Mouse (Mus musculus): ENCODE data around the gene Tle4.

DNA sequence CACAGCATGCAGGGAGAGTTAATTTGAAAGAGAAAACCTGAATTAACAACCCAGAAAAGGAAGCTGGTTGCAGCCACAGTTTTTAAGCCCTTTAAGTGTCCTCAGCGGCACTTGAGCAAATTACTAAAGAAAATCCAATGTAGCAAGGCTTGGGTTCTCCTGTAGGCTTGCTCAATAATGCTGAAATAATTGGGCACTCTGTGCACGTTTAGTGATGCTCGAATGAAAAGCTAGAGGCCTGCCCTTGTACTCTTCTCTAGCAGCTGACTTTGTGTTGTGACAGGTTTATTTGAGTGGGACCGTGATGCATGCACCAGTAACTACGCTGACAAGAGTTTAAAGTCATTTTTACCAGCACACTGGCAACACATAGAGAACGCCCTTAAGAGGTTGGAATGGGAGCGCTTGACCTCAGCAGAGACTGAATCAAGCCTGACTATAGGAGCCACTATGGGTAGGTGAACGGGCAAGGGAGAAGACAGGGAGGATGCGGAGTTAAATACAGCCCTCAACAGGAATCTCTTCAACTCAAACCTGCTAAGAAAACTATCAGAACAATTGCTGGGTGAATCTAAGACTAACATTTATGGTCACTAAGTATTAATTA, 79.3 kb downstream of the Tle4 start:
- no peak for TF ChIP-seq CTCF (IDR thresholded peaks at IDR 0.05; ENCODE audit: low read depth, low read length)
- TF ChIP-seq POLR2A (IDR thresholded peaks at IDR 0.05; ENCODE audit: extremely low read depth, insufficient read depth, low read length): no peak
